9 mouse cellular contexts compared by ENCODE assay signal in genomic region chr11:116237742-116238395, GRCm38 (mm10). TPM values are rescaled to one million over a fixed set of nuclear protein-coding genes. Genes with fewer than 3 reads are reported as not detected.
DNase-seq lines count a peak whose midpoint lies in the region; ATAC-seq and TF ChIP-seq lines count a peak whose summit lies in the region.
"Had no signal": no experiment of that assay in that cellular context is flagged by ENCODE, and none has a peak within 500 bp of the region (broad histone marks: within the 10 kb centered on the region; RNA-seq: fewer than 3 reads in every experiment).

Gene Evpl, minus strand, starts transcription at chr11:116238077.

- WGBS in intestine, postnatal 0 days = 11% methylated on average over 31 of the region's 31 CpGs
- WGBS in liver, embryonic 16.5 days (ENCODE audit: insufficient replicate concordance) = 14% methylated on average over 31 of the region's 31 CpGs
- 14% methylated on average over 26 of the region's 31 CpGs for WGBS in stomach, embryonic 15.5 days

- no peaks in the 10 kb centered on the region for H3K27me3 ChIP-seq in intestine, postnatal 0 days (replicated peaks; ENCODE audit: control insufficient read depth, insufficient read depth, low read length)
- peaks cover 10% of the 10 kb centered on the region for H3K27me3 ChIP-seq in liver, embryonic 16.5 days (ENCODE audit: control insufficient read depth, insufficient read depth, low read depth, low read length)
- no peaks in the 10 kb centered on the region for H3K27me3 ChIP-seq in stomach, embryonic 15.5 days (replicated peaks)

- no peaks in the 10 kb centered on the region for H3K36me3 ChIP-seq in intestine, postnatal 0 days (ENCODE audit: control insufficient read depth, insufficient read depth)
- H3K36me3 ChIP-seq in liver, embryonic 16.5 days (ENCODE audit: control insufficient read depth, insufficient read depth) = no peaks in the 10 kb centered on the region
- H3K36me3 ChIP-seq in stomach, embryonic 15.5 days = 0 out of 2 replicates have a peak, but pooled peaks cover 2% of the 10 kb centered on the region

- H3K4me3 ChIP-seq in intestine, postnatal 0 days (ENCODE audit: low read depth, low read length) = peak within 1 kb of the TSS; percentile 31
- peak within 1 kb of the TSS; percentile 1; the same call in 1 of the 2 replicates for H3K4me3 ChIP-seq in liver, embryonic 16.5 days (ENCODE audit: low read depth, low read length)
- H3K4me3 ChIP-seq in stomach, embryonic 15.5 days (replicated peaks) = peak within 1 kb of the TSS; percentile 40
- H3K4me3 ChIP-seq: megakaryocyte, embryonic 14.5 days had no signal

- peak; percentile 94 for ATAC-seq in intestine, postnatal 0 days
- peak; percentile 71 for ATAC-seq in liver, embryonic 16.5 days (ENCODE audit: low read depth)
- peak; percentile 93 for ATAC-seq in stomach, embryonic 15.5 days (ENCODE audit: insufficient read depth, low FRiP score, low read depth)

- H3K4me2 ChIP-seq in intestine, postnatal 0 days (replicated peaks; ENCODE audit: low read depth) = peak within 1 kb of the TSS; percentile 69
- H3K4me2 ChIP-seq in liver, embryonic 16.5 days (ENCODE audit: low read depth, low read length) = peak within 1 kb of the TSS; percentile 40
- peak within 1 kb of the TSS; percentile 47 for H3K4me2 ChIP-seq in stomach, embryonic 15.5 days

- no peaks in the 10 kb centered on the region for H3K9me3 ChIP-seq in intestine, postnatal 0 days (ENCODE audit: control insufficient read depth)
- no peaks in the 10 kb centered on the region for H3K9me3 ChIP-seq in liver, embryonic 16.5 days (replicated peaks; ENCODE audit: control insufficient read depth, low read length)
- H3K9me3 ChIP-seq in stomach, embryonic 15.5 days = no peaks in the 10 kb centered on the region

- H3K9ac ChIP-seq in intestine, postnatal 0 days (ENCODE audit: low read depth, low read length) = 0 out of 2 replicates have a peak within 1 kb of the TSS, but pooled peaks have one; percentile 34
- H3K9ac ChIP-seq in liver, embryonic 16.5 days (ENCODE audit: low read depth, low read length) = no peak within 1 kb of the TSS
- H3K9ac ChIP-seq in stomach, embryonic 15.5 days = no peak within 1 kb of the TSS

- DNase-seq in gastrocnemius, postnatal 10 days = peak; percentile 23
- DNase-seq in gastrocnemius, adult 8-10 months (ENCODE audit: low spot score in 2 of 2) = no peak
- DNase-seq in fat pad, adult 2 months (ENCODE audit: extremely low read depth, low read depth, low spot score) = peak; percentile 52
- DNase-seq in right cerebral cortex, adult 18-20 months = no peak
- no peak for DNase-seq in MN1 (ENCODE audit: low spot score)

- H3K27ac ChIP-seq in intestine, postnatal 0 days (ENCODE audit: low read depth, low read length) = no peak within 1 kb of the TSS
- H3K27ac ChIP-seq in liver, embryonic 16.5 days (ENCODE audit: low read length) = no peak within 1 kb of the TSS
- peak within 1 kb of the TSS; percentile 60 for H3K27ac ChIP-seq in stomach, embryonic 15.5 days

- H3K4me1 ChIP-seq in intestine, postnatal 0 days (replicated peaks; ENCODE audit: control insufficient read depth, insufficient read depth, low read length) = peaks cover 7% of the 10 kb centered on the region
- peaks cover 4% of the 10 kb centered on the region for H3K4me1 ChIP-seq in liver, embryonic 16.5 days (ENCODE audit: control insufficient read depth, low read depth, low read length)
- H3K4me1 ChIP-seq in stomach, embryonic 15.5 days = peaks cover 3% of the 10 kb centered on the region

- no peak for TF ChIP-seq CTCF in intestine, postnatal 0 days (IDR thresholded peaks at IDR 0.05; ENCODE audit: low read depth)

RNA-seq across cellular contexts. Expression of gene Evpl, which starts in this region (rescaled TPM):
- total RNA-seq in gastrocnemius, postnatal 10 days (2021) = under 1 TPM; 0.09 to 0.34 TPM
- under 1 TPM in 1 of 4 experiments, not detected in 3; 0.04 TPM for total RNA-seq in gastrocnemius, adult 8-10 months (2022)
- polyA plus RNA-seq in intestine, postnatal 0 days (2015; fragmentation: Nextera tagmentation; extraction: Ambion mirVana) = 1.2 and 1.3 TPM in 2 replicates
- polyA plus RNA-seq in liver, embryonic 16.5 days (2015; fragmentation: Nextera tagmentation; extraction: Ambion mirVana) = 0.05 and 0.08 TPM in 2 replicates
- polyA plus RNA-seq in stomach, embryonic 15.5 days (2015; fragmentation: Nextera tagmentation; extraction: Ambion mirVana) = 9.8 and 17.0 TPM in 2 replicates

Comparison
In these comparisons a context has a peak if more than half of its experiments do, and no peak if none do; other contexts are left out.
1. Peak in DNase-seq in gastrocnemius, postnatal 10 days; RNA of the gene not detected or under 1 TPM.
2. Peak in ATAC-seq, H3K4me3 ChIP-seq and H3K4me2 ChIP-seq in liver, embryonic 16.5 days; RNA of the gene not detected or under 1 TPM.